Mouse (Mus musculus) spleen, postnatal 36 days (tissue): ENCODE measurements at regions not wholly inside any gene's neighbourhood (a gene's known extent, or its start where the extent isn't known, plus 50 kb on each side); places are given as distances from the start of the nearest gene placed in this dataset.
A peak's percentile ranks its signal among the peaks of the same experiment; 100 is the strongest.

Source experiments
- DNase-seq, 2 experiments: peaks; one replicate each; pipeline ENCODE4 v3.0.0; 2022; ENCODE audit warnings: low spot score in 2 of 2, mixed read lengths in 1 of 2

DNA sequence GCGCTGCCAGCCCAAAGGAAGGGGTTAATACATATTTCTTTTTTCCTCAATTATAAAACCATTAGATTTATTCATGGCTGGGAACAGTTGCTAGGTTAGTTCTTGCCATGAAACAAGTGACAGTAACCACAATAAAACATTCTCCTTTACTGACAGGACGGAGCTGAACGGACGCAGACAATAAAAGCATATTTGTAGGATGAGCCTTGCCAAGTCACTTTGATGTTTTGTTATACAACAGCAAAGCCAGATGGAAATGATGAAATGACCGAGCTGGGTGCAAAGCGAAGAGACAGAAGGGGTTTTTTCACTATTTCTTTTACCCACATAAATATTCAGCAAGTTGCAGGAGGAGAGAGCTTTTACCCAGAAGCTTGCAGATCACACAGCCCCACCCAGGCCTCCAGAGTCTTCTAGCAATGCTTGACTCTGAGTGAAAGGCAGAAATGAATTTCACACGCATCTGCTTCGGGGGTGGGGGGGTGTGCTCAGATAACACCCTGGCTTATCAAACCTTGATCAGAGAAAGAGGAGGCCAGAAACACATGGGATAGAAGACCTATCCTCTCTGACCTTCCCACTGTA lies 395.3 kb downstream of the Mtx2 start:
- no peak for DNase-seq

DNA sequence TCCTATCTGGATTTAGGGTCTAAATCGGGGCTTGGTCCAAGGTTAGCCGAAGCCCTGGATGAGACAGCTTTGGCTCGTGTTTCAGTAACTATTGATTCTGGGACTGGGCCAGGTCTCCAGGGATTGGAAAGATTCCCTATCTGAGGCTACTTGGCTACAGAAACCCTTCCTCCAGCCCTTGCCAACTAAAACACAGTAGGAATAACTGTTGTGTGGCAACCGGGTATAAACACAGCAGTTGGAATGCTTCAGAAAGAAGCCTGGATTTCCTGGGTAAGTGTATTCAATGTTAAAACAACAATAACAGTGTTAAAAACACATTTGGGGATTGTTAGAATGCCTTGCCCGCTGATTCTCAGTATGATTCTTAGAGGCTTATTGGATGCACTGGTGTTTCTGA lies 398.8 kb downstream of the Mtx2 start:
- no peak for DNase-seq

DNA sequence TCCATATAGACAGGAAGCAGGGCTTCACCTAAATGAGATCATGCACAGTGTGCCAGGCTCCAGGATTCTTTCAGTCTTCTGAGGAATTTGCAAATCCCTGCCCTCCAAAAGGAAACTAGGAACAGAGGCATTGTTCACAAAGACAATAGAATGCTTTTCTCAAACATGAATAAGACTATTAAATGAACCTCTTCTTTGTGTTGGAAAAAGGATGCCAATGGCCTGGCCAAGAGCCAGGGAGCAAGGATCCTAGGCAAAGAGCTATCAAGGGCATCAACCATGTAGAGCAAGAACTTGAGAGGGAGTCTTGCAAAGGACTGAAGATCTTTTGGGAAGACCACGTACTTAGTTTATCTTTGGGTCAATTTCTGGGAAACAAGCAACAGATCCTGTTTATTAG lies 415.4 kb downstream of the Mtx2 start:
- DNase-seq = no peak

- no peak for DNase-seq
Measured at GRCm38 (mm10) chr2:75244311-75245033, 414.6 kb upstream of the Hnrnpa3 start.

GRCm38 (mm10) chr2:75245256-75245655 lies 413.8 kb upstream of the Hnrnpa3 start:
- no peak for DNase-seq

GRCm38 (mm10) chr2:75245662-75246061 lies 413.4 kb upstream of the Hnrnpa3 start:
- no peak for DNase-seq

GRCm38 (mm10) chr2:75246082-75246743 lies 412.8 kb upstream of the Hnrnpa3 start:
- DNase-seq = no peak

GRCm38 (mm10) chr2:75248251-75248650 lies 410.8 kb upstream of the Hnrnpa3 start:
- no peak for DNase-seq

DNA sequence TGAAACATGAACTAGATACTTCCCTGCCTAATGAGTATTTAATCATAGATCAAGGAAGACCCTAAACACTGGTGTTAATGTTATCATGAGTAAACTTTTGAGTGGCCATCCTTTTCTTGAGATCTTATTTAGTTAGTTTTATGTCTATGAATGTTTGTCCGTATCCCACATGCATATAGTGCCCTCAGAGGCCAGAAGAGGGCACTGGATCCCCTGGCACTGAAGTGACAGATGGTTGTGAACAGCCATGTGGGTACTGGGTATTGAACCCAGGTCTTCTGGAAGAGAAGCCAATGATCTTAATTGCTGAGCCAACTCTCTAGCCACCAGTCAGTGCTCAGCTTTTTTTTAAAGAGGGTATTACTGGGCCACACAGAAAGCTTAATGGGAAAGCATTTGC lies 408.6 kb upstream of the Hnrnpa3 start:
- DNase-seq = no peak

DNA sequence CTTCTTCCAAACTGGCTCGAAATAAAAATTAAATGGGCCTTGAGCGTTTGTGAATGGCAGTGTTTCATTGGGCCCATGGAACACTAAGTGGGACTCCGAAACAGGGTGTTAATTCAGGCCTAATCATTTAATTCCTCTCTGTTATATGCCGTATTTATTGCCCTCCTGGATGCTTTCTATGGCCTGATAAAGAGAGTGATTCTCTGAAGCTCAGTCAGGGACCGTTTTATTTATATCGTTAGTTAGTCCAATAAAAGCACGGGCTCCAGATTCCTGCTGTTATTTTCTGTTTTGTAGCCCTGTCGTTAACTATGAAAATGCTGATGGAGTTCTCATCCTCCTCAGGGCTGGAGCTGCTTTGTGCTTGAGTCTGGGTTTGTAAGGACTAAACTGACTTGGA lies 406.2 kb upstream of the Hnrnpa3 start:
- no peak for DNase-seq

DNA sequence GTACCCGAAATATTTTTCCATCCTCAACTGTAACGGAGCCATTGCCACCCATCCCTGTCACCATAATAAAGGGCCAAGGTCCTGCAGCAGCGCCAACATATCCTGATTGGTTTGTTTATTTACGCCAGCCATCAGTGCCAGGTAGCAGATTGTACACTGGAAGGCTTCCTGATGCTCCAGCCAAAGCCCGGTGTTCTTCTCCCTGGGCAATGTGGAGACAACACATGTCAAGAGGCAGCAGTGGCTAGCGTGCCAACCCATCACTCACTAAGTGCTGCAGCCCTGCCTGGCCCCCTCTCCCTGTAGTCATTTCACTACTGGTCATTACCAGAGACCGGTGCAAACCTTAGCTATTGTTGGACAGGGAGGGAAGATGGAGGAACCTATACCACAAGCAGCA lies 393.8 kb upstream of the Hnrnpa3 start:
- DNase-seq = no peak

DNA sequence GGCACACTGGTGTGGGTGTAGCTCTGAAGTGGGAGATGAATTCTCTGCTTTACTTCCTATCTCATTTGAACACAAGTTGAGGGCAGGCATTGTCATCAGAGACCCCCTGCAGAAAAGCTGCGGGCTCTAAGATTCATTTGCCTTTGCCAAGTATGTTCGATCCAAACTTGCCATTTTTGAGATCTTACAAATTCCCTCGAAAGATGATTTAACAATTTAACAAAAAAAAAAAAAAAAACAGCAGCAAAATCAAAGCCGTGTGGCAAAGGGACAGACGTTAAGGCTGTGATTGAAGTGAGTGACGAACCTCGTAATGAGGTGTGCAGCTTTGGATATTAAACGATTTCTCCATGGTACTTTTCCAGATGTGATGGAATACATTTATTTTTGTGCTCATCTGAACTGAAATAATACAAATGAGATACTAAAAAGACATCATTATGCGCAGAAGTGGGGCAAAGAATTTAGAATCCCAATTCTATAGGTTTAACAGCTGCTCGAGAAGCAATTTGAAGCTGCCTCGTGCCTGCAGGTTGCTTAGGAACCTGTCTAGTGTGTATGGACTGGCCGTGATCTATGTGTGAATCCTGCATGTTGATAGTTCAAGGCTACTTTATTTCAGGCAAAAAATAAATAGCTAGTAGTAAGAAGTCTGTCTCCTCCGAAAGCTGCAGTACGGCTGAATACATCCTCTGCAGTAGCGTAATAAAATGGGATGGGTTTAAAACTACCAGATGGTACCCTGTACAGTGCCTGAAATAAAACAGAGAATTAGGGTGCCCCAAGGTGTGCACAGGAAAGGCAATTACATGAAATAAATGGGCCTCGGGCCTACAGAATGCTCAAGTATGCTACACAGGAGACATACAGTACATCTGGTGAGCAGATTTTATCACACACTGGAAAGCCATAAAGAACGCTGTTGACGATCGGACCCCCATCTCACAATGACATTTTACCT lies 393.0 kb upstream of the Hnrnpa3 start:
- no peak for DNase-seq

DNA sequence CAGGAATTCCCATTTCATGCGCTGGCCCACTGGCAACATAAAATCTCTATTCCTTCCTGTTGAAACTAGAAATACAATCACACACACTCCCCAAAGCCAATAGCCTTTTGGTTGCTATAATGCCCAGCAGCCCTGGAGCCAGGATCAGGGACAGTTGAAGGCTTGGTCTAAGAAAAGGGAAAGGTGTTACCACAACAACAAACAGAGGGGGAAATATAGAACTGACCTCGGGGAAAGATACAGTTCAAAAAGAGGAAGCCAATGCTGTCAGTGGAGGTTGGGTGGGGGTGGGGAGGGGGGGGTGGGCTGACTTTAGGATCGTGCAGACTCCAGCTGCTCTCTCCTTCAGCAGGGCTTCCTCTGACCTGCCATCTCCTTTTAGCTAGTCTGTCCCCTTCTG lies 391.1 kb upstream of the Hnrnpa3 start:
- no peak for DNase-seq

DNA sequence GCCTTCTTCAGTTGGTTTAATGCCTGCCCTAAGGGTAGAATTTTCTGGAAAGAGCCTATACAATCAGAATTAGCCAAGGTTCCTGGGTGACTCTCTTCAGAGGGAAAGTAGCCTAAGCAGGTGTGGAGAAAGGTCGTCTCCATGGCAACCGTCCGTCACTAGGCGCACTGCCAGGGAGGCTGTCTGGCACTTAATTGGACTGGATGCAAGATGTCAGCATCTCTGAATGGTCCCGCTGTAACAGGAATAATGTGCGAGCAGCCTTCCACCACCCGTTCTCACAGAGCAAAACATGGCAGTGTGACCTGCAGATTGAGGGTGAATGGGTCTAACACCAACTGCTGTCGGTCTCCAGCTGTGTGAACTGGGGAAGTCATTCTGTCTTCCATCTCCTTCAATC lies 389.6 kb upstream of the Hnrnpa3 start:
- DNase-seq = no peak

DNA sequence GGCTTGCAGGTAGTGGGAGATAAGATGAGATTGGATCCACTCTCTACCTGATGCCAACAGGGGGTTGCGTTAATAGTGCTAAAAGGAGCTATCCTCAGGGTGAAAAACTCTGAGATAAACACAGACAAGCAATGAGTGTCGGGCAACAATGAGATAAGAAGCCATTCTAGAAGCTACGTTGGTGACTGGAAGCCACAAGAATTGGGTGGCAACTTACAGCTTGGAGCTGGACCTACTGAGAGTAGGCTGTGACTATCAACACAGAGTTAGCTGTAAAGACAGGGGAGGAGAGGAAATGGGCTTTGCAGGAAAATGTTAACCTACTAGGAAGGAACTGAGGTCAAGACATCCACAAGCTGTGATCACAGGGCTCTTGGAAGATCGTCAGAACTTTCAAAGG lies 388.9 kb upstream of the Hnrnpa3 start:
- no peak for DNase-seq

DNA sequence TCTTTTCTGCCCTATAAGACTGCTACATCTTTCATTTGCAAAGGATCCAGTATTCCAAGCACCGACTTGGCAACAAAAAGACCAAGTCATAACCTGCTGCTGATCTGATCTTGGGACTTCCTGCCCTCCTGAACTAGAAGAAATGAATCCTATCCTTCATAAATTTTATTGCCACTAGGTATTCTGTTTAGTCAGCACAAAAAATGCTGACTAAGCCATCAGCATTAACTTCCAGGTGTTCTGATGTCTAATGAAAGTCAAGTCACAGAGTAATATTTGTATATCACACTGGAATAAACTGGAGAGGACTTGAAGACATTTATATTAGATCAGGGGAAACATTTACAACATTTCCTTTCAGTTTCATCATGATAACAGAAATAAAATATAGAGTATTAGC lies 371.2 kb upstream of the Hnrnpa3 start:
- DNase-seq = no peak

DNA sequence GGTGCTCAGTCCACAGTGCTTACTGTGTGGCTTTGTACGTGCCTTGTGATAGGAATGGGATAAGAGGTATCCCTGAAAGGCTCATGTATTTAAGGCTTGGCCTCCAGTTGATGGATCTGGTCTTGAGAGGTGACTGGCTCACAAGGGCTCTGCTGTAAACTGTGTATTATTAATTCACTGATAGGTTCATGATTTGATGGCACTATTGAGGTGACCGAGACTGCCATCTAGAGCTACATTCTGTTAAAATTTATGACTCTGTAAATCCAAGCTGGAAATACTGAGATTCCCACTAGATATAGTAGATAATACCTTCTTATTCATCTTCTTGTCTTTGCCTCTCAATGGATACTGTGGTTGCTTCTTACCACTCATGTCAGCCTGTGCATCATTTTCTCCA lies 367.4 kb upstream of the Hnrnpa3 start:
- no peak for DNase-seq

DNA sequence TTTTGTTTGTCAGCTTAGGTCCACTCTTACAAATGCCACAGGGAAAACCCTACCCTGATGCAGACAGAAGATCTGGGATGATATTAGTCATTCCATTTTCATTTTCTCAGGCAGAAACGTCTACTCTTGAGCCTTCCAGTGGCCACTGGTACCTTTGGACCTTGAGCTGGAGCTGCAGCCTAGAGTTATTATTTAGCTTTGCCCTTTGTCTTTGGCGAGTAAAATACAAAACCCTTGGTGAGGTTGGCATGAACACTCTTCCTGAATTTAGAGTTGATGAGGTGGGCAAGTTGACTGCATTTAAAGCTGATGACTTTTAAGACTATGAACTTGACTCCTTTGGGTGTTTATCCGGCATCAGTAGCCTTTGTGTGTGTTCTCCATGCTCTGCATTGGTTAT lies 352.2 kb upstream of the Hnrnpa3 start:
- DNase-seq = no peak

GRCm38 (mm10) chr2:75311191-75311590 lies 347.9 kb upstream of the Hnrnpa3 start:
- DNase-seq = no peak

GRCm38 (mm10) chr2:75312246-75312645 lies 346.8 kb upstream of the Hnrnpa3 start:
- peak in 1 of 2 experiments; percentile 2 for DNase-seq

GRCm38 (mm10) chr2:75315341-75315740 lies 343.7 kb upstream of the Hnrnpa3 start:
- DNase-seq = no peak

DNA sequence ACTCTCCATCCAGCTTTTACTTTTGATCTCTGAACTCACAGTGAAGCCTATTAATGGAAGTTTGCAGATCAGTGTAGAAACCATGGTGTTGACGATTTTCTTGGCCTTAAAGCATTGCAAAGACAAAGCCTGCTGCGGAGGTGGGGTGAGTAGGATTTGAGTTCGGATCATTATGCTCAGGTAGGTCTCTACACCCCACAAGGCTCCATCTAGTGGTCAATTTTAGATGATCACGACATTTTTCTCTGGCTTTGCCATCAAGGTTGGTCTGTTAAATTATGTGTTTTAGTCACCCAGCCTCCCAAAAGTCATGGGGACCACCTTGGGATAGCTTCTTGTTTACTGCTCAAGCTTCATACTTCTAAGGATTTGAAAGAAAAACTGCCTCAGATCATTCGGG lies 340.9 kb upstream of the Hnrnpa3 start:
- DNase-seq = no peak
